Mouse (Mus musculus): ENCODE data around the gene Ing2. TPM values are rescaled to one million over a fixed set of nuclear protein-coding genes. Genes with fewer than 3 reads are reported as not detected.

Gene Ing2
- 32.9 TPM for total RNA-seq (2023)

GRCm38 (mm10) chr8:47674777-47675710 is at the start of gene Ing2:
Gene Ing2 (minus strand): TSS chr8:47675556.

GRCm38 (mm10) chr8:47713761-47714745 is 38.7 kb upstream of the Ing2 start, which contains the start of gene Cdkn2aip:
Gene Cdkn2aip (minus strand): TSS chr8:47713932.

Other genes with a start within 250 kb of the Ing2 start
- gene Stox2, start 229.2 kb downstream of the Ing2 start, total RNA-seq (2023) = 0.41 TPM
- gene Trappc11, start 142.1 kb downstream of the Ing2 start, total RNA-seq (2023) = 32.7 TPM
- 21.9 TPM for gene Rwdd4a, start 141.9 kb downstream of the Ing2 start, total RNA-seq (2023)
- 38.9 TPM for gene Cdkn2aip, start 38.4 kb upstream of the Ing2 start, total RNA-seq (2023)
- gene Cldn24, start 146.6 kb upstream of the Ing2 start, total RNA-seq (2023) = not detected
- not detected for gene Cldn22, start 148.9 kb upstream of the Ing2 start, total RNA-seq (2023)

All from CD4-positive naive resting alpha-beta T cell, adult 76 days (primary cell).